Mouse (Mus musculus) stomach, embryonic 14.5 days (tissue): ENCODE results near the gene Arid5b. TPM values are rescaled to one million over a fixed set of nuclear protein-coding genes. Genes with fewer than 3 reads are reported as not detected.

Experiments
- ATAC-seq: fragments of 200-750 bp; cut with Nextera tagmentation; 2 replicates; pipeline ENCODE4 v1.8.0; 2017; ENCODE audit warnings: low read depth, moderate TSS enrichment; ENCODE audit not compliant: insufficient number of reproducible peaks, insufficient read depth, low FRiP score
- H3K27ac ChIP-seq: fragments of 300-500 bp; sonication (generic); 2 replicates; pipeline ENCODE4 v1.5.1; 2014; ENCODE audit warnings: mild to moderate bottlenecking, low read length, moderate library complexity, mixed read lengths
- H3K27me3 ChIP-seq: fragments of 300-500 bp; sonication (generic); 2 replicates; pipeline ENCODE4 v1.6.1; 2014; ENCODE audit warnings: low read length, control low read depth, mixed read lengths; ENCODE audit not compliant: control insufficient read depth, insufficient read depth
- H3K36me3 ChIP-seq: fragments of 300-500 bp; sonication (generic); 2 replicates; pipeline ENCODE4 v1.6.1; 2014; ENCODE audit warnings: mild to moderate bottlenecking, control low read depth, low read length, moderate library complexity, mixed read lengths; ENCODE audit not compliant: control insufficient read depth, insufficient read depth
- H3K4me1 ChIP-seq: fragments of 300-500 bp; sonication (generic); 2 replicates; pipeline ENCODE4 v1.6.1; 2014; ENCODE audit warnings: low read length, control low read depth, mixed read lengths; ENCODE audit not compliant: control insufficient read depth, insufficient read depth
- H3K4me2 ChIP-seq: fragments of 300-500 bp; sonication (generic); replicated peaks from 2 replicates; pipeline ENCODE4 v1.6.1; 2014; ENCODE audit warnings: low read depth, low read length, control low read depth
- H3K4me3 ChIP-seq: fragments of 300-500 bp; sonication (generic); 2 replicates; pipeline ENCODE4 v1.5.1; 2014; ENCODE audit warnings: low read depth, low read length, control low read depth
- H3K9ac ChIP-seq: fragments of 300-500 bp; sonication (generic); replicated peaks from 2 replicates; pipeline ENCODE4 v1.6.1; 2014; ENCODE audit warnings: low read depth, mild to moderate bottlenecking, control low read depth, low read length, moderate library complexity, mixed read lengths
- H3K9me3 ChIP-seq: fragments of 300-500 bp; sonication (generic); 2 replicates; pipeline ENCODE4 v1.6.1; 2016; ENCODE audit warnings: low read depth, low read length, control low read depth; ENCODE audit not compliant: control insufficient read depth
- WGBS: fragments of 180-500 bp; shearing (Covaris S2); extraction: QIAGEN DNeasy Blood & Tissue Kit; methylation state at CpG from one replicate; pipeline ENCODE4 v1.1.7; 2014; 5-methylcytosine and 5-hydroxymethylcytosine counted together
- polyA plus RNA-seq: library from polyadenylated mRNA; unstranded; fragments of >200 nt; fragmentation: Nextera tagmentation; extraction: Ambion mirVana; gene quantifications from 2 replicates; pipeline ENCODE4 v1.2.1, GENCODE M21; 2014

Arid5b gene
- polyA plus RNA-seq, 1 experiment from 2014 or later = 40.8 TPM

- Histone ChIP-seq H3K36me3 (peaks cover 6% of the 10 kb centered on the region; the same call in 1 of the 2 replicates), H3K9ac (no peak overlapping the region), H3K4me2 (no peak overlapping the region), H3K27ac (no peak overlapping the region; the same call in 1 of the 2 replicates), H3K4me3 (no peak overlapping the region), H3K4me1 (peaks cover 4% of the 10 kb centered on the region), H3K27me3 (no peaks in the 10 kb centered on the region), H3K9me3 (no peaks in the 10 kb centered on the region)
- no peak for ATAC-seq
- 62% methylated on average over 15 of the region's 15 CpGs for WGBS
These were observed 188.9 kb downstream of the Arid5b start for GRCm38 (mm10) chr10:68089435-68090196.

- H3K4me1 ChIP-seq = peaks cover 4% of the 10 kb centered on the region
- no peaks in the 10 kb centered on the region for H3K36me3 ChIP-seq
- H3K9me3 ChIP-seq = no peaks in the 10 kb centered on the region
- no peak overlapping the region for H3K27ac ChIP-seq
- H3K4me2 ChIP-seq = no peak overlapping the region
- 70% methylated on average over 3 of the region's 3 CpGs for WGBS
- no peak for ATAC-seq
- H3K4me3 ChIP-seq = no peak overlapping the region
- no peaks in the 10 kb centered on the region for H3K27me3 ChIP-seq
- H3K9ac ChIP-seq = no peak overlapping the region
These were observed 190.8 kb downstream of the Arid5b start for GRCm38 (mm10) chr10:68087722-68088121.

- no peaks in the 10 kb centered on the region for H3K27me3 ChIP-seq
- H3K9me3 ChIP-seq = no peaks in the 10 kb centered on the region
- H3K4me3 ChIP-seq = no peak overlapping the region
- H3K36me3 ChIP-seq = no peaks in the 10 kb centered on the region
- 53% methylated on average over 4 of the region's 4 CpGs for WGBS
- H3K27ac ChIP-seq = peak overlapping the region; percentile 45; the same call in 1 of the 2 replicates
- H3K9ac ChIP-seq = no peak overlapping the region
- H3K4me2 ChIP-seq = no peak overlapping the region
- ATAC-seq = no peak
- H3K4me1 ChIP-seq = peaks cover 4% of the 10 kb centered on the region
These were observed 191.6 kb downstream of the Arid5b start for GRCm38 (mm10) chr10:68086973-68087372.

GRCm38 (mm10) chr10:68085574-68085973 lies 193.0 kb downstream of the Arid5b start:
- no peaks in the 10 kb centered on the region for H3K27me3 ChIP-seq
- no peak overlapping the region for H3K4me2 ChIP-seq
- 74% methylated on average over 4 of the region's 4 CpGs for WGBS
- peaks cover 4% of the 10 kb centered on the region for H3K4me1 ChIP-seq
- no peaks in the 10 kb centered on the region for H3K36me3 ChIP-seq
- H3K9ac ChIP-seq = no peak overlapping the region
- H3K27ac ChIP-seq = no peak overlapping the region
- H3K9me3 ChIP-seq = no peaks in the 10 kb centered on the region
- no peak overlapping the region for H3K4me3 ChIP-seq
- no peak for ATAC-seq

- Histone ChIP-seq H3K4me3 (no peak overlapping the region), H3K9ac (no peak overlapping the region), H3K27ac (no peak overlapping the region), H3K36me3 (no peaks in the 10 kb centered on the region), H3K4me2 (no peak overlapping the region), H3K9me3 (no peaks in the 10 kb centered on the region), H3K4me1 (peaks cover 1% of the 10 kb centered on the region; the same call in 1 of the 2 replicates), H3K27me3 (no peaks in the 10 kb centered on the region)
- WGBS = 52% methylated on average over 6 of the region's 6 CpGs
- no peak for ATAC-seq
These were observed 196.8 kb downstream of the Arid5b start for GRCm38 (mm10) chr10:68081712-68082111.

GRCm38 (mm10) chr10:68079910-68080670 lies 198.4 kb downstream of the Arid5b start:
- no peak overlapping the region for H3K9ac ChIP-seq
- no peaks in the 10 kb centered on the region for H3K36me3 ChIP-seq
- H3K4me1 ChIP-seq = no peaks in the 10 kb centered on the region
- H3K4me3 ChIP-seq = no peak overlapping the region
- no peak overlapping the region for H3K4me2 ChIP-seq
- ATAC-seq = no peak
- no peak overlapping the region for H3K27ac ChIP-seq
- H3K27me3 ChIP-seq = no peaks in the 10 kb centered on the region
- no peaks in the 10 kb centered on the region for H3K9me3 ChIP-seq
- WGBS = 77% methylated on average over 10 of the region's 10 CpGs

GRCm38 (mm10) chr10:68078708-68079107 lies 199.8 kb downstream of the Arid5b start:
- Histone ChIP-seq H3K27ac (no peak overlapping the region), H3K4me1 (no peaks in the 10 kb centered on the region), H3K27me3 (no peaks in the 10 kb centered on the region), H3K9me3 (no peaks in the 10 kb centered on the region), H3K36me3 (no peaks in the 10 kb centered on the region), H3K9ac (no peak overlapping the region), H3K4me2 (no peak overlapping the region), H3K4me3 (no peak overlapping the region)
- WGBS = 91% methylated on average over 3 of the region's 3 CpGs
- ATAC-seq = no peak

- Histone ChIP-seq H3K36me3 (no peaks in the 10 kb centered on the region), H3K4me2 (no peak overlapping the region), H3K4me1 (no peaks in the 10 kb centered on the region), H3K9me3 (no peaks in the 10 kb centered on the region), H3K27me3 (no peaks in the 10 kb centered on the region), H3K4me3 (no peak overlapping the region), H3K9ac (no peak overlapping the region), H3K27ac (no peak overlapping the region)
- ATAC-seq = no peak
- WGBS = 93% methylated on average over 5 of the region's 5 CpGs
These were observed 203.4 kb downstream of the Arid5b start for GRCm38 (mm10) chr10:68075181-68075580.
